In genomic region chr2:93460786-93461469, GRCm38 (mm10) we compare ENCODE assay signal across 8 mouse cellular contexts. TPM values are rescaled to one million over a fixed set of nuclear protein-coding genes. Genes with fewer than 3 reads are reported as not detected.
DNase-seq lines count a peak whose midpoint lies in the region; ATAC-seq and TF ChIP-seq lines count a peak whose summit lies in the region.
"Had no signal": no experiment of that assay in that cellular context is flagged by ENCODE, and none has a peak within 500 bp of the region (broad histone marks: within the 10 kb centered on the region; RNA-seq: fewer than 3 reads in every experiment).

No protein-coding gene starts in this region.

- H3K4me2 ChIP-seq in hindbrain, postnatal 0 days (ENCODE audit: low read depth, low read length), result 0 out of 2 replicates have a peak overlapping the region, but pooled peaks have one; percentile 73
- no peak overlapping the region for H3K4me2 ChIP-seq in hindbrain, embryonic 11.5 days (replicated peaks; ENCODE audit: low read depth, low read length)
- peak overlapping the region; percentile 88 for H3K4me2 ChIP-seq in liver, embryonic 13.5 days

- no peak for TF ChIP-seq RAD21 in MEL (IDR thresholded peaks at IDR 0.05; ENCODE audit: low read depth, low read length)

- peaks cover 14% of the 10 kb centered on the region; the same call in 1 of the 2 replicates for H3K4me1 ChIP-seq in hindbrain, postnatal 0 days (ENCODE audit: insufficient read depth, low read length)
- peaks cover 3% of the 10 kb centered on the region; the same call in 1 of the 2 replicates for H3K4me1 ChIP-seq in hindbrain, embryonic 11.5 days (replicated peaks; ENCODE audit: control insufficient read depth, insufficient read depth, low read length)
- H3K4me1 ChIP-seq in MEL (ENCODE audit: control insufficient read depth in 1 of 2, insufficient read depth in 2 of 2, low read length in 2 of 2), result peaks cover 21 to 37% of the 10 kb centered on the region in 2 experiments
- H3K4me1 ChIP-seq in liver, embryonic 13.5 days (replicated peaks), result peaks cover 94% of the 10 kb centered on the region

- no peaks in the 10 kb centered on the region for H3K9me3 ChIP-seq in hindbrain, postnatal 0 days (ENCODE audit: low read length)
- H3K9me3 ChIP-seq in hindbrain, embryonic 11.5 days (ENCODE audit: control insufficient read depth, low read length), result no peaks in the 10 kb centered on the region
- H3K9me3 ChIP-seq in MEL (replicated peaks; ENCODE audit: insufficient read depth, low read length), result no peaks in the 10 kb centered on the region
- H3K9me3 ChIP-seq in liver, embryonic 13.5 days (replicated peaks), result no peaks in the 10 kb centered on the region

- no peak for ATAC-seq in hindbrain, postnatal 0 days
- no peak for ATAC-seq in hindbrain, embryonic 11.5 days (ENCODE audit: low FRiP score)
- ATAC-seq in liver, embryonic 13.5 days (ENCODE audit: low read depth), result no peak

- peaks cover 2% of the 10 kb centered on the region for H3K79me2 ChIP-seq in MEL (ENCODE audit: control insufficient read depth, insufficient read depth, low read length, poor library complexity)

- no peak overlapping the region for H3K4me3 ChIP-seq in hindbrain, postnatal 0 days (ENCODE audit: low read length)
- H3K4me3 ChIP-seq in hindbrain, embryonic 11.5 days (ENCODE audit: low read depth, low read length), result no peak overlapping the region
- peak overlapping the region; percentile 65 to 71; a peak in 2 of 4 replicates for H3K4me3 ChIP-seq in MEL (ENCODE audit: control insufficient read depth in 1 of 2, insufficient read depth in 1 of 2, low read depth in 2 of 2, low read length in 2 of 2)
- peak overlapping the region; percentile 85 for H3K4me3 ChIP-seq in liver, embryonic 13.5 days (replicated peaks)

- no peak overlapping the region for H3K9ac ChIP-seq in hindbrain, postnatal 0 days (replicated peaks; ENCODE audit: low read length)
- no peak overlapping the region for H3K9ac ChIP-seq in hindbrain, embryonic 11.5 days (ENCODE audit: low read depth, low read length)
- no peak overlapping the region for H3K9ac ChIP-seq in MEL (ENCODE audit: control insufficient read depth, low read depth, low read length, poor library complexity, severe bottlenecking)
- peak overlapping the region; percentile 96 for H3K9ac ChIP-seq in liver, embryonic 13.5 days

- H3K36me3 ChIP-seq in hindbrain, postnatal 0 days (ENCODE audit: insufficient read depth, low read length), result no peaks in the 10 kb centered on the region
- no peaks in the 10 kb centered on the region for H3K36me3 ChIP-seq in hindbrain, embryonic 11.5 days (ENCODE audit: control insufficient read depth, insufficient read depth, low read length)
- peaks cover 0 to 16% of the 10 kb centered on the region in 2 experiments; a peak in 3 of 4 replicates for H3K36me3 ChIP-seq in MEL (ENCODE audit: control insufficient read depth in 1 of 2, insufficient read depth in 2 of 2, low read length in 2 of 2)
- peaks cover 15% of the 10 kb centered on the region for H3K36me3 ChIP-seq in liver, embryonic 13.5 days

- peaks cover 10% of the 10 kb centered on the region; the same call in 1 of the 2 replicates for H3K27me3 ChIP-seq in hindbrain, postnatal 0 days (ENCODE audit: insufficient read depth, low read length)
- H3K27me3 ChIP-seq in hindbrain, embryonic 11.5 days (ENCODE audit: control insufficient read depth, insufficient read depth, low read length), result peaks cover 10% of the 10 kb centered on the region
- no peaks in the 10 kb centered on the region for H3K27me3 ChIP-seq in MEL (ENCODE audit: control insufficient read depth in 1 of 2, insufficient read depth in 2 of 2, low read length in 2 of 2)
- H3K27me3 ChIP-seq in liver, embryonic 13.5 days, result no peaks in the 10 kb centered on the region

- no peak for TF ChIP-seq POLR2A in MEL (IDR thresholded peaks at IDR 0.05; ENCODE audit: control insufficient read depth in 1 of 2, insufficient read depth in 1 of 2, low read depth in 1 of 2, low read length in 2 of 2, poor library complexity in 1 of 2)

- DNase-seq in hindbrain, postnatal 0 days (ENCODE audit: low spot score), result no peak
- DNase-seq in hindbrain, embryonic 11.5 days (ENCODE audit: low spot score), result no peak
- peak; percentile 38 to 41 for DNase-seq in B cell, adult 2 months
- DNase-seq in MEL (ENCODE audit: low read depth, low spot score), result no peak
- no peak for DNase-seq in liver, embryonic 13.5 days
- no peak for DNase-seq in retina, embryonic 14.5 days (ENCODE audit: low spot score)
- no peak for DNase-seq in testis, postnatal 14 days (ENCODE audit: low spot score)
- DNase-seq: kidney, adult 11 months had no signal

- TF ChIP-seq CTCF in hindbrain, postnatal 0 days (IDR thresholded peaks at IDR 0.05; ENCODE audit: low read depth), result no peak
- TF ChIP-seq CTCF in MEL (IDR thresholded peaks at IDR 0.05 in 2 of 3, conservative IDR thresholded peaks at IDR 0.05 in 1 of 3; ENCODE audit: control insufficient read depth in 1 of 3, insufficient read depth in 1 of 3, low read depth in 2 of 3, low read length in 3 of 3, poor library complexity in 1 of 3, severe bottlenecking in 1 of 3), result no peak

- 82% methylated on average over 6 of the region's 6 CpGs for WGBS in hindbrain, postnatal 0 days
- WGBS in hindbrain, embryonic 11.5 days, result 84% methylated on average over 6 of the region's 6 CpGs
- 70% methylated on average over 6 of the region's 6 CpGs for WGBS in liver, embryonic 13.5 days (ENCODE audit: insufficient replicate concordance)

- no peak for TF ChIP-seq EP300 in MEL (IDR thresholded peaks at IDR 0.05; ENCODE audit: low read depth in 1 of 2, low read length in 2 of 2)

- H3K27ac ChIP-seq in hindbrain, postnatal 0 days, result no peak overlapping the region
- H3K27ac ChIP-seq in hindbrain, embryonic 11.5 days (ENCODE audit: low read depth, low read length), result no peak overlapping the region
- H3K27ac ChIP-seq in MEL (ENCODE audit: control insufficient read depth, low read depth, low read length), result no peak overlapping the region
- peak overlapping the region; percentile 98 for H3K27ac ChIP-seq in liver, embryonic 13.5 days

TF ChIP-seq in MEL, 35 proteins besides CTCF, POLR2A, EP300 and RAD21:
- TF ChIP-seq SIN3A (IDR thresholded peaks at IDR 0.05; ENCODE audit: low read length) (no peak), ETS1 (IDR thresholded peaks at IDR 0.05; ENCODE audit: low read depth, low read length) (no peak), MEF2A (IDR thresholded peaks at IDR 0.05; ENCODE audit: extremely low read depth, insufficient replicate concordance, low read depth, low read length, poor library complexity, severe bottlenecking) (no peak), USF1 (IDR thresholded peaks at IDR 0.05; ENCODE audit: low read depth, low read length) (no peak), RCOR1 (IDR thresholded peaks at IDR 0.05; ENCODE audit: low read depth, low read length) (no peak), MYC (IDR thresholded peaks at IDR 0.05; ENCODE audit: low read depth, low read length) (no peak), ZKSCAN1 (IDR thresholded peaks at IDR 0.05; ENCODE audit: low read depth, low read length) (no peak)

RNA-seq across cellular contexts. Expression of gene Cd82, which starts 2.0 kb away (rescaled TPM):
- total RNA-seq in hindbrain, postnatal 0 days (2014; rRNA removed), result 12.4 and 14.2 TPM in 2 replicates
- 21.8 and 25.1 TPM in 2 replicates for polyA plus RNA-seq in hindbrain, postnatal 0 days (2015; fragmentation: Nextera tagmentation; extraction: Ambion mirVana)
- 6.2 and 6.3 TPM in 2 replicates for polyA plus RNA-seq in hindbrain, embryonic 11.5 days (2014; fragmentation: Nextera tagmentation; extraction: Ambion mirVana)
- total RNA-seq in MEL (2012; rRNA removed), result 24.4 and 37.6 TPM in 2 replicates
- 10 to 100 TPM in 1 of 2 experiments, not detected in 1; 59.7 TPM for polyA plus RNA-seq in MEL (2012; ENCODE audit: insufficient read depth in 1 of 2, insufficient read length in 2 of 2, low read depth in 1 of 2, low replicate concordance in 2 of 2, missing spikeins in 1 of 2)
- 88.5 and 90.1 TPM in 2 replicates for polyA plus RNA-seq in liver, embryonic 13.5 days (2015; fragmentation: Nextera tagmentation; extraction: Ambion mirVana)

Comparison
In these comparisons a context has a peak if more than half of its experiments do, and no peak if none do; other contexts are left out.
1. DNase-seq: peak in B cell, adult 2 months (2 of 2); none in hindbrain, postnatal 0 days (single experiment), hindbrain, embryonic 11.5 days (single experiment), MEL (single experiment), liver, embryonic 13.5 days (single experiment), retina, embryonic 14.5 days (single experiment) and testis, postnatal 14 days (single experiment).
2. H3K4me3 ChIP-seq: peak in MEL (2 of 2) and liver, embryonic 13.5 days (single experiment); none in hindbrain, postnatal 0 days (single experiment) and hindbrain, embryonic 11.5 days (single experiment).